Mouse (Mus musculus) brown adipose tissue, adult 24 weeks (tissue): ENCODE data around the gene Upk1b. TPM values are rescaled to one million over a fixed set of nuclear protein-coding genes. Genes with fewer than 3 reads are reported as not detected.

ENCODE experiments used
- H3K27ac ChIP-seq: fragments of 200-500 bp; replicated peaks from 2 replicates; pipeline ENCODE4 v1.5.1; 2012; ENCODE audit warnings: low read depth, mild to moderate bottlenecking, low read length
- H3K4me1 ChIP-seq: fragments of 200-500 bp; 2 replicates; pipeline ENCODE4 v1.6.1; 2012; ENCODE audit warnings: low read length, mixed read lengths; ENCODE audit not compliant: control insufficient read depth, insufficient read depth, insufficient read length
- H3K4me3 ChIP-seq: fragments of 200-500 bp; 2 replicates; pipeline ENCODE4 v1.5.1; 2012; ENCODE audit warnings: low read depth, mild to moderate bottlenecking, low read length, moderate library complexity; ENCODE audit not compliant: insufficient read depth
- polyA plus RNA-seq: library from polyadenylated mRNA; stranded (reverse); fragments of >200 nt; gene quantifications from 2 replicates; pipeline ENCODE4 v1.2.4, GENCODE M21; 2012; ENCODE audit not compliant: missing spikeins, insufficient read depth, insufficient read length

The Upk1b gene
- polyA plus RNA-seq, 1 experiment, result not detected

DNA sequence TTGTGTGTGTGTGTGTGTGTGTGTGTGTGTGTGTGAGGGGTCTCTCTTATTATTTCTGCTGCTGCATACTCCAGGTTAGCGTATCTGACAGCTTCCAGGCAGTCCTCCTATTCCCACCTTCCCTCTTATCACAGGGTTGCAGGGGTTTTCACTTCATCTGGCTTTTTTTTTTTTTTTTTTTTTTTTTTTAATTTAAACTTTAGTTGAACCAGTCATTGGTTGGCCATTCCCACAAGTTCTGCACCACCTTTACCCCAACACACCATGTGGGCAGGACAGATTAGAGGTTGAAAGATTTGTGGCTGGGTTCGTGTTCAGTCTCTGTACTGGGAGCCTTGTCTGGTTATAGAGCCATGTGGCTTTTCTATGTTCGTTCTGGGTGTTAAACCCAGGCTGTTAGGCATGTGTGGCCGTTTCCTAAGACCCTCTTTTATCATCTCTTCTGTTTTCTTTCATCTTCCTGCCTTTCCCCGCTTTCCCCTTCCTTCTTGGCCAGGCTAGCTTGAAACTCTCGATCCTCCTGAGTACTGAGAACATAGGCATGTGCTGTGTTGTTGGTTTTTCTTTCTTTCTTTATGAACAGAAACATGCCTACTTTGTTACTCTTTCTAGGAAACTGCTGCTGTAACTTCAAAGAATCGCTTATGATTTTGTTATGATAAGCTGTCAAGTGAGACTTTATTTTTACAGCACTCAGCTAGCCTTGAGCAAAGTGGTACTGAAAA lies 44.5 kb downstream of the Upk1b start:
- Histone ChIP-seq H3K27ac (peak overlapping the region; percentile 87), H3K4me3 (no peak overlapping the region)

GRCm38 (mm10) chr16:38753631-38754030 lies 46.5 kb downstream of the Upk1b start:
- Histone ChIP-seq H3K27ac (no peak overlapping the region), H3K4me1 (peaks cover 23% of the 10 kb centered on the region)

More for the DNA sequence above, 44.5 kb downstream of the Upk1b start:
- H3K4me1 ChIP-seq, result peaks cover 27% of the 10 kb centered on the region

DNA sequence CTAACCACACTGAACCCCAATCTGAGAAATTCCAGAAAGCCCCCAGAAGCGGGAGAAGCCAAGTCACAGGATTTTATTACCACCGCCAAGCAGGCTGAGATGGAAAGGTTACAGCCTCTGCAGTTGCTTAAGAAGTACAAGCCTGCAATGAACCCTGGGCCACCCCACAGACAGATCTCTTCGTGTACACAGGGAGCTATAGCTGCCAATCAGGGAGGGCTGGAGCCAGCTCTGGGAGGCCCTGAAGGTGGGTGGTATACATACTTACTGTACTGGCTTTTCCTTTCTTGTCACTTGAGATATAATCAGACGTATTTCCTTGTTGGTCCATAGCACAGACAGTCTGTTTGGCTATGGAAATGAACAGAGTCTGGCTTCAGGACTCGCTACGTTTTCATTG lies 49.3 kb downstream of the Upk1b start:
- no peak overlapping the region for H3K27ac ChIP-seq
- H3K4me1 ChIP-seq, result peaks cover 13% of the 10 kb centered on the region

More at GRCm38 (mm10) chr16:38753631-38754030, 46.5 kb downstream of the Upk1b start:
- H3K4me3 ChIP-seq, result no peak overlapping the region

GRCm38 (mm10) chr16:38743941-38744673 lies 56.0 kb downstream of the Upk1b start:
- peak overlapping the region; percentile 90 for H3K27ac ChIP-seq
- no peaks in the 10 kb centered on the region for H3K4me1 ChIP-seq
- 0 out of 2 replicates have a peak overlapping the region, but pooled peaks have one; percentile 13 for H3K4me3 ChIP-seq

More for the DNA sequence above, 49.3 kb downstream of the Upk1b start:
- no peak overlapping the region for H3K4me3 ChIP-seq

DNA sequence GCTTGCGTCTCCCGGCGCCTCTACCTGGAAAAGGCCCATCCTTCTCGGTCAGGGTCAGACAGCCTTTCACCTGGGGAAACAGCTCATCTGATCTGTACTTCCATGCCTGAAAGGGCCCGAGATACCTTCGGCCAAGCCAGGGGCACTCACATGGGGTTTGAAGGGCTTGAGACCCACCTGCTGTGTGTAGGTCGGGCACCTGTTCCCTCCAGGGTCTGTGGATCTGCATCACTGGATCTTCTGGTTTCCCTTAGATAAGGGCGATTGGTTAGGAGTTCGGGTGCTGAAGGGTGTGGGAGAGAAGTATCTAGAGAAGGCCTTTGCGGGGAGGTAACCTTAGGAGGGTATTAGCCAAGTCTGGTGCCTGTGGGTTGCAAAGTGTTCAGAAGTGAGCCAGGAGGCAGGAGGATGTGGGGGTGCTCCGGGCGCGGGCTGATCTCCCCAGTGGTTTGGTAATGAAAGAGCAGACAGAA lies 57.4 kb downstream of the Upk1b start:
- Histone ChIP-seq H3K4me1 (no peaks in the 10 kb centered on the region), H3K27ac (peak overlapping the region; percentile 97)

DNA sequence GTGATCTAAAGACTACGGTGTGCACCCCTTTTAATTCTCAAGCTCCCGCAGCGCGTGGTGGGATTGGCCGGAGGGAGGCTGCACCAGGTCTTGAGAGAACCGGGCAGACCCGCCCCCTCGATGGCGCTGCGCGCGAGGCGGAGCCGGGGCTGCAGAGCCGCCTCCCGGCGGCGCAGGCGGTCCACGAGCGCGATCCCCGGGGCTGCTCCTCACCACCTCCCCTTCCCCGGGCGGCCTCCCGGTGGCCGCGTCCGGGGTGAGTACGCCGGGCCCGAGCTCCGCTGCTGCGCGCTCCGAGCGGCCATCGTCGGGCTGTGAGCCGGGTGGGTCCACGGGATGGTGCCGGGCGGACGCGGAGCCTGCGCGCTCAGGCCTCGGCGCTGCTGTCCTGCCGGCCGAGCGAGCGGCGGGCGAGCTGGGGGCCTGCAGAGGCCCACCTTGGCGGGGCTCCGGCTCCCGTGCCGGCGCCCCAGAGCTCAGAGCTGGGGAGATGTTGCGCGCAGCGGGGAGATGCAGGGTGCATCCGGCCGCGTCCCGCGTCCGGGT lies 57.9 kb downstream of the Upk1b start, which contains the start of gene B4galt4:
B4galt4 (plus strand) TSS at position 152 of the 546 bp plus-strand sequence.
- Histone ChIP-seq H3K4me1 (no peaks in the 10 kb centered on the region), H3K4me3 (peak within 1 kb of the TSS; percentile 94), H3K27ac (peak within 1 kb of the TSS; percentile 97)

More for the DNA sequence above, 57.4 kb downstream of the Upk1b start:
- peak overlapping the region; percentile 94 for H3K4me3 ChIP-seq

GRCm38 (mm10) chr16:38741204-38741903 lies 58.8 kb downstream of the Upk1b start:
- peak overlapping the region; percentile 94 for H3K4me3 ChIP-seq
- no peaks in the 10 kb centered on the region for H3K4me1 ChIP-seq
- H3K27ac ChIP-seq, result peak overlapping the region; percentile 97

DNA sequence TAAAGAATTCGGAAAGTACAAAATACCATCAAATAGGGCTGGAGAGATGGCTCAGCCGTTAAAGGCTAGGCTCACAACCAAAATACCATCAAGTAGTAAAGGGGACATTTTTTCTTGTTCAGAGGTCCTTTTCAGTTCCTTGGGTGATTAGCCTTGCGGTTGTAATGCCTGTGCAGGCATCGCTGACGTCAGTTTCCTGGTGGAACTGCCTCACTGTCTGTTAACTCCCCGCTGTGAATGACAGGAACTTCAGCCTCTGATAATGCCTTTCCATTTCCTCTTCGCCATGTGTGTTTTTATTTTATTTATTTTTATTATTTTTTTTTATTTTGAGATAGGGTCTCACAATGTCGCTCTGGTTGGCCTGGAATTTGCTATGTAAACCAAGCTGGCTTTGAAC lies 69.2 kb downstream of the Upk1b start:
- H3K27ac ChIP-seq, result peak overlapping the region; percentile 80
- H3K4me3 ChIP-seq, result no peak overlapping the region
- 0 out of 2 replicates have a peak, but pooled peaks cover 2% of the 10 kb centered on the region for H3K4me1 ChIP-seq

- H3K4me3 ChIP-seq, result peak overlapping the region; percentile 41
- peak overlapping the region; percentile 89 for H3K27ac ChIP-seq
- 0 out of 2 replicates have a peak, but pooled peaks cover 3% of the 10 kb centered on the region for H3K4me1 ChIP-seq
Observed at GRCm38 (mm10) chr16:38729610-38730288, 70.4 kb downstream of the Upk1b start.

GRCm38 (mm10) chr16:38729139-38729538 lies 71.0 kb downstream of the Upk1b start:
- Histone ChIP-seq H3K4me1 (0 out of 2 replicates have a peak, but pooled peaks cover 3% of the 10 kb centered on the region), H3K27ac (peak overlapping the region; percentile 71), H3K4me3 (no peak overlapping the region)

GRCm38 (mm10) chr16:38728576-38729132 lies 71.5 kb downstream of the Upk1b start:
- H3K4me3 ChIP-seq, result no peak overlapping the region
- H3K27ac ChIP-seq, result no peak overlapping the region
- H3K4me1 ChIP-seq, result 0 out of 2 replicates have a peak, but pooled peaks cover 3% of the 10 kb centered on the region

GRCm38 (mm10) chr16:38724974-38725373 lies 75.2 kb downstream of the Upk1b start:
- Histone ChIP-seq H3K4me3 (peak overlapping the region; percentile 68), H3K4me1 (peaks cover 2% of the 10 kb centered on the region; the same call in 1 of the 2 replicates), H3K27ac (peak overlapping the region; percentile 100)

DNA sequence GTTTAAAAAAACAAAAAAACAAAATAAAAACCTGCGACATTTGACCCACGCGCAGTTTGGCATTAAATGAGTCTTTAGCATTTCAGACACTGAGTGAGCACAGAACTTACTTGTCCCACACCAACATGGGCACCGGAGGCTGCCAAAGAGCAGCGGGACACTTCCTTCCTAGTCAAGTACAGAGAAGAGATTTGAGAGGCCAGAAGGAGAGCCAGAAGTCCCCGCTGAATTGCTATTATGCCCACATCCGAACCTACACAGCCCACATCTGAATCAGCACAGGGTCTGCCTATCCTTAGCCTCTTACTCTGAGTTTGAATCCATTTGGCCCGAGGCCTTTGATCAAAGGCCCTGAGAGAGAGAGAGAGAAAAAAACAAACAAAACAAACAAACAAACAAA lies 75.9 kb downstream of the Upk1b start:
- peak overlapping the region; percentile 68 for H3K4me3 ChIP-seq
- H3K27ac ChIP-seq, result peak overlapping the region; percentile 100
- peaks cover 2% of the 10 kb centered on the region; the same call in 1 of the 2 replicates for H3K4me1 ChIP-seq
